Mouse (Mus musculus): ENCODE measurements around the gene Otop1.
A peak's percentile ranks its signal among the peaks of the same experiment; 100 is the strongest.

The Otop1 gene

DNA sequence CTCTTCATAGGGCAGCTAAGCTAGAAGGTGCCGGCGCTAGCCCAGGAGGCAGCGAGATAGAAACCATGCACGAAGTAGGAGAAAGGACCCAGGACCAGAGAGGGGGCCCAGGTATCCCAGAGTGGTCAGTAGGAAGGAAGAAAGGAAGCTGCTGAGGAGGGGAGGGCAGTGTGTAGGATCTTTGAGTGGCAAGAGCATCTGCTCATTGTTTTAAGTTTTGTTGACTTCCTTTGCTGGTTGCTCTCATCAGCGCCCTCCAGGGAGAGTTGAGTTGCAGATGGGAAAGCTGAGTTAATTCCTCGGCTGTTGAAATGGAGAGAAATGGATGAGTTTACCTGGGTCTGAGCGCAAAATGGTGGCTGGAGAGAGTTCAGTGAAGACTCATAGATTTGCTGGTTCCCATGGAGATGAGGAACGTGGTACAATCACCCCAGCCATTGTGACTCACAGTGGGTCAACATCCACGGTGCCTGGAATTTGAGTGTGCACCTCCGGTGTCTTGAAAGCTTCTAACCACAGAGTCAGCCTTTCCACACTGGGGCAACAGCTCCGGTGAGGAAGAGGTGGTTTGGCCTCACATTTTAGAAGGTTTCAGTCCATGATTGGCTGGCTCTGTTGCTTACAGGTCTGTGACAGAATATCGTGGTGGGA, 26.1 kb downstream of the Otop1 start:
- DNase-seq (ENCODE audit: low read depth, low spot score), result no peak

DNA sequence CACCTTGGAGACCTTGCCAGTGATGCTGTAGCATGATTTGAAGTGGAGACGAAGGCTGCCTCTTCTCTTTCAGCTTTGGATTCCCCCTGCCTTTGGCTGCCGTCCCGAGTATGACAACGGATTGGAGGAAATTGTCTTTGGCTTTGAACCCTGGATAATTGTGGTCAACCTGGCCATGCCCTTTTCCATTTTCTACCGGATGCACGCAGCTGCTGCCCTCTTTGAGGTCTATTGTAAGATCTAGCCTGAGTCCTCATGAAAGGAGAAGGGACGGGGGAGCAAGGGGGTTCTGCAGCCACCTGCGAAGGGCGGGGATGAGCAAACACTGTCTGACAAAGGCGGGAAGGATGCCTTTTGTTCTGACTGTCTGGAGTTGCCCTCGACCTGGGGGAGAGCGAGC, 26.9 kb downstream of the Otop1 start:
- no peak for DNase-seq (ENCODE audit: low read depth, low spot score)

DNA sequence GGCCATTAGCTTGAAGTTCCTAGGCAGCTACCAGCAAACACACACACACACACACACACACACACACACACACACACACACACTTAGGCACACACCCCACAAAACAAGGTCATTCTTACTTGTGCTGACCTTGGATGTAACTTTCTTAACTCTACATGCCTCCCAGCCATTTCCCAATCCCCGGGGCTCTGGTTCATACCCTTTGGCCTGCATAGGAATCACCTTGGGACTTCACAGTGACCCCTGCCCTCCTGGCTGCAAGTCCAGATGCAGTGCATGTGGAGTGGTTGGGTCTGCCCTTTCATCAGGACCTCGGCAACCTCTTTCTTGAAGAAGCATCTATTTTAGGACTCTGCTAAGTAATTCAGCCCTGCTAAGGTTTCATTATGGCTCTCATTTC, 29.5 kb downstream of the Otop1 start:
- no peak for DNase-seq (ENCODE audit: low read depth, low spot score)

DNA sequence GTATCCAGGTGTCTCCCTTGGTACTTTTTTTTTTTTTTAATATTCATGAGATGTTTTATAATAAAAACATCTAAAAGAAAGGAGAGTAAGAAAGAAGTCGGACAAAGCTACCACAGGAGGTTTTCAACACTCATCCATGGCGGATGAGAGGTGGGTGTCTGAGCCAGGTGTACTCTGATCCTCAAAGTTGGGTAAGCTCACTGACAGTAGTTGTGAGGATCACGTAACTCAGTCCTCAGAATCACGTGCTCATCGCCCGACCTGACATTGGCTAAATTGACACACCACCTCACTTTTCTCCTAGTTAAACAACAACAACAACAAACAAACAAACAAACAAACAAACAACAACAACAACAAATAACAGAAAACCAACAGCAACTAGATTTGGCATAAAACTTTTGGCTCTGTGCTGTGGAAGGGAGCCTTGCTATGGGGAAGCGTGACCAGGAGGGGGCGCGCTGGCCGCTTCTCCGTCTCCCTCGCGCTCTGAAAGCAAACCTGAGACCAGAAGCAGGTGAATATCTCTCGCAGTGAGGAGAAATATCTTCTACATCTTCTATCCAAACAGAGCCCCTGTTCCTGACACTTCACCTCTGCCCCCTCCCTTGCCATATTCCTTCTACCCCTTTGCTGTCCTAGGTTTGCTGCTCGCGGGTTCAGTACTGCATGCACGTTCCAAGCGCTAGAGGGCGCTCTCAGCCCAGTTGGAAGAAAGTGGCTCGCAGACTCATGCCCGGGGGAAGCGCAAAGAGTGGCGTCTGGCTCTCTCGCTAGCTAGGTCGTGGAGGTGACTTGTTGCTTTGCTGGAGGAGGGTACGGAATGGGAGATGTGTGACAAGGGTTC, 31.7 kb downstream of the Otop1 start:
- DNase-seq (ENCODE audit: low read depth, low spot score), result peak; percentile 83

DNA sequence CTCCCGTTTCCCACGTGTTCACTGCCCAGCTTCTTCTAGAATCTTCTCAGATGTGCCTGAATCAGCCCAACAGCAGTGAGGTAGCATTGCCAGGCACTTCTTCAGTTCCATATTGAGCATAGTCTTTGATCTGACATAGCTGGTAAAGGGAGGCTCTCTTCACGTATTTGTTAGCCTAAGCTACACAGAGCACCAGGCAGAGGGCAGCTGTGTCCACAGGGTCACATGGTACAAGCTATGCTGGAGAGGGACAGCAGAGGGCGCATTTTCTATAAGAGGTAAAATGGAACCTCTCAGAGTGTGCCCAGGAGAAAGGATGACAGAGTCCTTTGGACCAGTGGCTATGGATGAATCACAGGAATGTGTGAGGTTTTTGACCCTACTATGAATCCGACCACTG, 33.1 kb downstream of the Otop1 start:
- peak; percentile 42 for DNase-seq (ENCODE audit: low read depth, low spot score)

DNA sequence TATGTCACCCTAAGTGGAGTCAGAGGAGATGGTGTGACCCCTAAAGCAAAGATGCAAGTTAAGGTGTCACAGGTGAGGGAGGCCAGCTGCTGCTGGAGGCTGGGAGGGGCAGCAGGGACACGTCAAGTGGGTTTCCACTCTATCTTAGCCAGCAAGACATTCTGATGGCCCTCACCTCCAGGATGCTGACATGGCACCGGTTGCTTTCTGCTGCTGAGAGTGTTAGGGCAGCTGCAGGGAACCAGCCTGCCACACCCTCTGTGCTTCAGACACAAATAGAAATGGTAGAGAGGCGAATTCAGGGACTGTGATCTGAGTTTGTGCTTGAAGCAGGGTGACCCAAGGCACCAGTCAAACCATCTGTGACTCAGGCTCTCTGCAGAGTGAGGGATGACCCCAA, 34.0 kb downstream of the Otop1 start:
- DNase-seq (ENCODE audit: low read depth, low spot score), result no peak

DNA sequence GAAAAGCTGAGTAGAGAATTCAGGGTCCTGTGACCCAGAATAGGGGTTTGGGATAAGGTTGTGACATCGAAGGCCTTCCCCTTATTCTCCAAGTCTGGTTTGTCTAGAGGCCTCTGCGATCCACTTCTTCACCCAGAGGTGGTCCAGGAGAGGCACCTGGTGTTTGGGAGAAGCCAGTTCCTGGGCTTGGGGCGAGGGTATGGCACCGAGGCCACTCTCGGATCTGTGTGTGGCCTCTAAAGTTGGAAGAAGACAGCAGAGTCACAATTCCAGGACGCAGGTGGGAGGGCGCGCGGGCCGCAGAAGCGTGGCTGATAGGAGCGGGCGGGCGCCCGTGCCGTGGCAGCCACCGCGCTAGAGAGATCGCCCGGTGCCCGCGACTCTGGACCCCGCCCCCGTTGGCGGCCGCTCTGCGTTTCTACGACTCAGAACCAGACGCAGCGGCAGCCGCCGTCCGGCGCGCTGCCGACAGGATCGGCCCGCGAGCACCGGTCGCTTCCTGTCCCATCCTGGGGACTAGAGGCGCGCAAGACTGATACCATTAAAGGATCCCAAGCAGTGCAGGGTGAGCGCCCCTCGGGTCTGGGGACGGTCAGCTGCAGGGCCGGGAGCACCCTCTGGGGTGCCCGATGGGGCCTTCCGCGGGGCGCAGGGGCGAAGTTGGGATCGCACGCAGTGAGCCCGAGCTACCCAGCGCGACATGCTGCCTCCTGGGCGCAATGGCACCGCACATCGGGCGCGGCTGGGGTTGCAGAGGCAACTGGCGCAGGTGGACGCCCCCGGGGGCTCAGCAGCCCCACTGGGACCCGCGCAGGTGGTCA, 43.4 kb downstream of the Otop1 start, which contains the start of gene Drd5:
TSS of gene Drd5 (plus strand) at position 402 of the 821 bp plus-strand sequence.
- no peak for DNase-seq (ENCODE audit: low read depth, low spot score)

DNA sequence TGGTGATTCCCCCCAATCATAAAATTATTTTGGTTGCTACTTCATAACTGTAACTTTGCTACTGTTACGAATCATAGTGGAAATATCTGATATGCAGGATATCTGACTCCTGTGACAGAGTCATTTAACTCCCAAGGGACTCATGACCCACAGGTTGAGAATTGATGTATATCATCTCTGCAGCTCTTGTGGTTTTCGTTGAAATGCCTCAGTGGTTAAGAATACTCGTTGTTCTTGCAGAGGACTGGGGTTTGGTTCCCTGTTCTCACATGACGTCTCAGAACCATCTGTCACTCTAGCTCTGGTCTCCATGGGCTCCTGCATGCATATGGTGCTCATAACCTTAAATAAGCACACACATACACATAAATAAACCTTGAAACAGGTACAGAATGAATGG, 57.6 kb downstream of the Otop1 start:
- no peak for DNase-seq (ENCODE audit: low read depth, low spot score)

DNA sequence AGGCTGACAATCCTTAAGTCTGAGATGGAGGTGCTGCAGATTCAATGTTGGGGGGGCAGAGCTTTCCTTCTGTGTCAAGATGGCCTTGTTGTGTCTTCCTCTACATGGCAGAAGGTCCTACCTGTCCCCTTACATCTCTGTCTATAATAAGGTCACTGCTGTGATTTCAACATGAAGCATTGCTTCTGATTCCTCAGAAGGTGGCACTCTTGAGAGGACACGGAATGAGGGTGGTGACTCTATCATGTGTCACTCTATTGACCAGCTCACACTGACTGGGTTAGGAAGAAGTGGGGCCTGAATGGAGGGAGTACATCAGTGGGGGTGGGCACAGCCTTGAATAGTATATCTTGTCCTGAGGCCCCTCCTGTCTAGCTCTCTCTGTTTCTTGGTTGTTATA, 58.8 kb downstream of the Otop1 start:
- no peak for DNase-seq (ENCODE audit: low read depth, low spot score)

DNA sequence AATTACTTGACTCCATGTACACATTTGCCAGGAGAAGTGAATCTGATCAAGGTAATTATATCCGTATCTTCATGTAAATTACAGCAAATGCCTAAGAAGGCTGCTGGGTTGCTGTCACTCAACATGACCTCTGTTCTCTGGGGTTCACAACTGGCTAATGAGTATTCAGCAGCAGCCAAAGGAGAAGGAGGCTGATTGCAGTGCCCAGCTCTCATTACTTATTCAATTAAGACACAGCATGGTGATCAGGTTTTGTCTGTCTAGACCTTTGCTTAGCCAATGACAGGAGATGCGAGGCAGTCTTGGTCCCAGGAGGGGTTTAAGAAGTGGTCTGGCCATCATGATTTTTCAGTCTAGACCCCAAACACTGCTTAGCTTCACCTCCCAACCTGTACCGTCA, 67.3 kb downstream of the Otop1 start:
- DNase-seq (ENCODE audit: low read depth, low spot score), result no peak

DNA sequence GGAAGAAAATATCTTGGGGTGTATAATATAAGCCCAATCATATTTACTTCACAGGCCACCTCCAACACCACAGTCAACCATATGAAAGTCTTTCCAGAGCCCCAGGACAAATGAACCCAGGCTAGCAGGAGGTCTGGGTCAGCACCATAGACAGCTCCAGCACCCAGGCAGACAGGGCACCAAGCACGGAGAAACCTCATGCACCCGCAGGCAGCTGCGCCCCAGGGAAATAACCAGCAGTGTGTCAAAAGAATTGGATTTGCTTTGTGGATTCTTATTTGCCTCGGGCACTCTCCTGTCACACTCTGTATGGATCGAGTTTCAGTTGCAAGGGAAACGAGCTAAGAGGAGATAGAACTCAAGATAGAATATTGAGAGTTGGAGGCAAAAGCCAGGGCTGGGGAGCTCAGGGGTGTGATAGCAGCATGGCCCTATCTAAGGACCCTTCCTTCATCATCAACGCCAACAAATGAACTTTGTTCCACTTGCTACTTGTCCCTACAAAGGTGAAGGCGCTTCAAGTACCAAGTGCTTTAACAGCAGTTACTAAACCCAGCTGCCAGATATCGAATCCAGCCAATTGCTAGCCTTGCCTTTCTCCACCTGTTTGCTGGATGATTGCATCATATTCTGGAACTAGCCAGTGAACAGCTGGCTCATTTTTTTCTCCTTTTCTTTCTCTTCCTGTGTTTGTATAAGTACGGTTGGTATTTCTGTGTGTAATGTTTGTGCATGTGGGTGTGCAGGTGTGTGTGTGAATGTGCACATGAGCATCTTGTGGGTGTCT, 71.1 kb downstream of the Otop1 start:
- no peak for DNase-seq (ENCODE audit: low read depth, low spot score)

DNA sequence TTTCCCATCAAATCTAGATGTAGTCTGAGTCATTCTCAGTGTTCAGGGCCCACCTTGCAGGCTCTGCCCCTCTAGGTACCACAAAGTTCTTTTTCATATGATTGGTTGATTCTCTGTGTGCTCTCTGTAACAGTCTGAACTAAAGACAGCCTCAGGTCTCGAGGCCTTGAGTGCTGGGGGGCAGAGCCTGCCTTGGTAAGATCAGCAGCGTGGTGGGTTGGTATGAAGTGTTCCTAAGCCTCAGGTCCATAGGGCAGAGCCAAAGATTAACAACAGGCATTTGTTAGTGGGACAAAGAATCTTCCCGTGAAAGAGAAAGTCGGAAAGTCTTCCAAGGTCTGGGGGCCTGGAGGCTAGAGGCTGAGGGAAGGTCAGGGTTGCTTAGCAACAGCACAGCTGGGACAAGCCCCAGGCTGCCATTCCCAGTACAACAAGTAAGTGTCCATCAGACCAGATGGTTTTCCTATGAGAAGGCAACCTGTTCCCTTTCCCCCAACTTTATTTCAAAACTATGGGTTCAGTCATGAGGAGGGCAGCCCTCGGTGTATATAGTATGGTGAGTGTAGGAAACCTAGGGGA, 74.7 kb downstream of the Otop1 start:
- no peak for DNase-seq (ENCODE audit: low read depth, low spot score)

All from retina, postnatal 7 days (tissue).